Mouse (Mus musculus): ENCODE results near the gene Fpr-rs3.

Fpr-rs3 gene

DNA sequence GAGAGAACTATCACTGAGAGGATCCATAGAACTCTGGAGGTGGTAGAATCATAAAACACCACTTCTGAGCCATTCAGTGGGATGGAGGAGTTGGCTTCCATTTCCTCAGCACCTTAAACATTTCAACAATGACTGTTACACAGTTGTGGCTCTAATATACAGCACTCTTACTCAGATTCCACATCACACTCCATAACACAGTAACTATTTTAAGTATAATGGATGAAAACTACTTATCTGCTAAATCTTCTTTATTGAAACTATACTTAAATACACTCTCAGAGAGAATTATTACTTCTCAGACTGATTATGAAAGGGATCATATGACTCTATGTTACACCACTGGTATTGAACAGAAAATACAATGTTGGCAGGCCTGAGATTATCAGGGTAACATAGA, at the start of gene Fpr-rs3:
Gene Fpr-rs3 (minus strand): TSS at position 101 of the 400 bp plus-strand sequence.
- DNase-seq (ENCODE audit: low spot score in 2 of 2), result no peak

DNA sequence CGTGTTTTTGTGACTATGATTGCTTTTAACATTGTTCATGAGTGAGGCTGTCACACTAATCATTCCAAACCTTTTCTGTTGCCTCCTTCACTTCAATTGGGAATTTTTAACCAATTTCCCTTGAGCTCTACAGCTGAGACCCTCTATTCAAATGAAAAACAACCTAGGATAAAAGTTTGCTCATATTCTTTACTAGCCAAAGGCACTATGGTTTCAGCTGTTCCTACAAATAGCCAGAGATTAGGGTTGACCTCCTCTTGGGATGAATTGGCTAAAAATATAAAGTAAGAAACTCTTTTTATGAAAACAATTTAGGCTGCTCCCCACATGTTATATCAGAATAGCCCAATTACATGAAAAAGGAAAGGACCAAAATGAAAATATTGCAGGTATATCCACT, 28.4 kb downstream of the Fpr-rs3 start, which contains the start of gene Vmn2r110:
Gene Vmn2r110 (minus strand): TSS at position 101 of the 400 bp plus-strand sequence.
- no peak for DNase-seq (ENCODE audit: low spot score in 2 of 2)

Measured in frontal cortex, postnatal 10 days (tissue).